Mouse (Mus musculus) heart, embryonic 15.5 days (tissue): ENCODE data around the gene Actn4. TPM values are rescaled to one million over a fixed set of nuclear protein-coding genes. Genes with fewer than 3 reads are reported as not detected.

Source experiments
- ATAC-seq: fragments of 200-750 bp; cut with Nextera tagmentation; replicated peaks from 2 replicates; pipeline ENCODE4 v1.8.0; 2017; ENCODE audit warnings: low read depth, moderate TSS enrichment; ENCODE audit not compliant: insufficient number of reproducible peaks, insufficient read depth, low FRiP score
- H3K27ac ChIP-seq: fragments of 300-500 bp; sonication (generic); 2 replicates; pipeline ENCODE4 v1.5.1; 2015; ENCODE audit warnings: mild to moderate bottlenecking, inconsistent platforms
- H3K27me3 ChIP-seq: fragments of 300-500 bp; sonication (generic); 2 replicates; pipeline ENCODE4 v1.6.1; 2015; ENCODE audit warnings: inconsistent platforms
- H3K36me3 ChIP-seq: fragments of 300-500 bp; sonication (generic); 2 replicates; pipeline ENCODE4 v1.6.1; 2015; ENCODE audit warnings: mild to moderate bottlenecking, inconsistent platforms
- H3K4me1 ChIP-seq: fragments of 300-500 bp; sonication (generic); replicated peaks from 2 replicates; pipeline ENCODE4 v1.6.1; 2015; ENCODE audit warnings: inconsistent platforms
- H3K4me2 ChIP-seq: fragments of 300-500 bp; sonication (generic); 2 replicates; pipeline ENCODE4 v1.6.1; 2015; ENCODE audit warnings: inconsistent platforms, mild to moderate bottlenecking, moderate library complexity
- H3K4me3 ChIP-seq: fragments of 300-500 bp; sonication (generic); 2 replicates; pipeline ENCODE4 v1.5.1; 2015; ENCODE audit warnings: mild to moderate bottlenecking, inconsistent platforms
- H3K9ac ChIP-seq: fragments of 300-500 bp; sonication (generic); 2 replicates; pipeline ENCODE4 v1.6.1; 2015; ENCODE audit warnings: mild to moderate bottlenecking, inconsistent platforms
- H3K9me3 ChIP-seq: fragments of 300-500 bp; sonication (generic); replicated peaks from 2 replicates; pipeline ENCODE4 v1.6.1; 2016; ENCODE audit warnings: inconsistent platforms
- WGBS: fragments of 180-500 bp; shearing (Covaris S2); methylation state at CpG from one replicate; pipeline ENCODE4 v1.1.7; 2015; ENCODE audit warnings: mixed read lengths; 5-methylcytosine and 5-hydroxymethylcytosine counted together
- polyA plus RNA-seq: library from polyadenylated mRNA; unstranded; fragments of >200 nt; fragmentation: Nextera tagmentation; extraction: Ambion mirVana; gene quantifications from 2 replicates; pipeline ENCODE4 v1.2.1, GENCODE M21; 2015

Gene Actn4
- polyA plus RNA-seq, 1 experiment from 2014 or later, result 236 TPM

DNA sequence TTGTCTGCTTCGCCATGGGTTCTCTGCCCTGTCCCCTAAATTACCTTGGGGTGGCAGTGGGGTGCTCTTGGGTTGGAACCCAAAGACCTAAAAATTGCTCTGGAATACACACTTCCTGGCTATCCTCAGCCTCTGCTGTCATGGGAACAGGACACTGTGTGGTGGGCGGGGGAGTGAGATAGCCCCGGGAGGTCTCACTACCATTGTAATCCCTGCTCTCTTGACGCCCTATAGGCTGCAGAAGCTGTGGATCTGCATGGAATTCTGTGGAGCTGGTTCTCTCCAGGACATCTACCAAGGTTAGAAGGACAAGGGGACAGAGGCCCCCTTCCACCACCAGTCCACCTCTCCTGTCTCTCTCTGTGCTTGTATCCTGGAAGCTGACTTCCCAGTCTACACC, 21.7 kb upstream of the Actn4 start:
- Histone ChIP-seq H3K27ac (no peak overlapping the region), H3K9ac (no peak overlapping the region), H3K9me3 (no peaks in the 10 kb centered on the region), H3K4me3 (no peak overlapping the region), H3K27me3 (no peaks in the 10 kb centered on the region), H3K4me1 (peaks cover 18% of the 10 kb centered on the region), H3K36me3 (peaks cover 7% of the 10 kb centered on the region), H3K4me2 (no peak overlapping the region)
- ATAC-seq, result no peak
- 59% methylated on average over 4 of the region's 4 CpGs for WGBS

GRCm38 (mm10) chr7:28983141-28983564, 21.0 kb upstream of the Actn4 start:
- peak overlapping the region; percentile 86; the same call in 1 of the 2 replicates for H3K27ac ChIP-seq
- H3K4me1 ChIP-seq, result peaks cover 18% of the 10 kb centered on the region
- H3K4me3 ChIP-seq, result peak overlapping the region; percentile 80
- H3K4me2 ChIP-seq, result peak overlapping the region; percentile 77
- peaks cover 14% of the 10 kb centered on the region for H3K36me3 ChIP-seq
- no peaks in the 10 kb centered on the region for H3K27me3 ChIP-seq
- 56% methylated on average over 11 of the region's 11 CpGs for WGBS
- no peak overlapping the region for H3K9ac ChIP-seq
- no peak for ATAC-seq
- no peaks in the 10 kb centered on the region for H3K9me3 ChIP-seq

DNA sequence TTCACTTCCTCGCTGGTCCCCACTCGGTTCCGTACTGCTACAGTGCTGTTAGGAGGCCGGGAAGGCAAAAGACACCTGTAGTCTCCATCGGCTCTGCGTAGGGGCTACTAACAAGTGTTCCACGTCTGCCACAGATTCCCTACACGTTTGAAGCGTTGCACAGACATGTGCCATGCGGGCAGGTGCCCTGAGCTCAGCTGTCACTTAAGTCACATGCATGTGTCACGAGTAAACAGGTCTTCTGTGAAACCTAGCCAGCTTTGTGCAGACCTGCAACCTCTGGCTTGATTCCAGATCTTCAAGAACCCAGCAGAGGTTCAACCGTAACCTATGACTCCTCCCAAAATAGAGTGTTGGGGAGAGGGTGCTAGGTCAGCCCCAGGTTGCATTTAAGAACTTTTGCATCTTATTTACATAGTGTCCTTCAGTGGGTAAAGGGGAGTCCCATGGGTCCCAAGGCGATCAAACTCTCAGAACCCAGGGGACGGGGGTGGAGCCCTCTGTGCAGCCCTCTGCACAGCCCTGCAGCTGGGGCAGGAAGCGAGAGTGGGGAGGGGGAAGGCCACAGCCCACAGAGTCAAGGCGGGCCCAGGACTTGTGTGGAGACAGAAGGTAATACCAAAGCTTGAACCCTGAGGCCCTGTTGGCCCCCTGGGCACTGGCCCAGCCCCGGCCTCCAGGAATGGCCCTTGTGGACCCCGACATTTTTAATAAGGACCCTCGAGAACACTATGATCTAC, 20.3 kb upstream of the Actn4 start:
- H3K27ac ChIP-seq, result peak overlapping the region; percentile 86
- no peaks in the 10 kb centered on the region for H3K27me3 ChIP-seq
- ATAC-seq, result peak; percentile 30
- H3K4me3 ChIP-seq, result peak overlapping the region; percentile 80
- H3K9ac ChIP-seq, result peak overlapping the region; percentile 68
- H3K4me1 ChIP-seq, result peaks cover 18% of the 10 kb centered on the region
- H3K36me3 ChIP-seq, result peaks cover 20% of the 10 kb centered on the region
- WGBS, result 12% methylated on average over 19 of the region's 19 CpGs
- H3K4me2 ChIP-seq, result peak overlapping the region; percentile 77
- H3K9me3 ChIP-seq, result no peaks in the 10 kb centered on the region

DNA sequence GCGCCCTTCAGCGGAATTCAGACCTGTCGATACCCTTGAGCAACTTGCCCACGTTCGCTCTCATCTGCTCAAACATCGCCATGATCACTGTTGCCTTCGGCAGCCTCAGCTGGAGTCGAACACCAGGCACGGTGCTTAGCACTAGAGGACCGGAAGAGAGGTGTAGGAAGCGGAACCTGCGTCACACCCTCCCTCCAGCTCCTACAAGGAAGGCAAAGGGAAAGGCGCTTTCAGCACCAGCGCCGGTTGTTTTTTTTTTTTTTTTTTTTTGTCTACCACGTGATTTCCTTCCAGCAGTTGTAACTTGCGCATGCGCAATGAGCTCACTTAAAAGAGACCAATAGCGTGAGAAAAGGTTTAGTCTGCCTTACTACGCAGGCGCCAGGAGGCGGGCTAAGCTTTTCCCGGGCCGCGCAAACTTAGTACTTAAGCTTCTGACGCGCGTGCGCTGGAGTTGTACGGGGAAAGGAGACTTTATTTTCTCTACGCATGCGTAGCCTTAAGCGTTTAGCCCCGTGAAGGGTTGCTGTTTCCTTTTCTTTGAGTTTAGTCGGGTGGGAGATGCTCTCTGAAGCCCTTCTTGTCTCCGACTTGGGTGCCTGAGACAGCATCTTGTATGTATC, 19.6 kb upstream of the Actn4 start, which contains the start of the genes Eif3k and Map4k1:
Gene Eif3k (minus strand): TSS at position 214 of the 623 bp plus-strand sequence.
Gene Map4k1 (plus strand): TSS at position 400 of the 623 bp plus-strand sequence.
- Histone ChIP-seq H3K27me3 (no peaks in the 10 kb centered on the region), H3K9me3 (no peaks in the 10 kb centered on the region), H3K9ac (peak within 1 kb of the TSS; percentile 73), H3K4me2 (peak within 1 kb of the TSS; percentile 85), H3K4me1 (peaks cover 18% of the 10 kb centered on the region), H3K27ac (peak within 1 kb of the TSS; percentile 86), H3K4me3 (peak within 1 kb of the TSS; percentile 80), H3K36me3 (peaks cover 27% of the 10 kb centered on the region)
- ATAC-seq, result peak; percentile 94
- WGBS, result under 1% methylated on average over 36 of the region's 36 CpGs

- H3K4me1 ChIP-seq, result peaks cover 17% of the 10 kb centered on the region
- H3K4me2 ChIP-seq, result no peak overlapping the region
- H3K9ac ChIP-seq, result no peak overlapping the region
- no peak for ATAC-seq
- no peak overlapping the region for H3K4me3 ChIP-seq
- no peaks in the 10 kb centered on the region for H3K27me3 ChIP-seq
- H3K36me3 ChIP-seq, result peaks cover 45% of the 10 kb centered on the region
- WGBS, result 75% methylated on average over 9 of the region's 9 CpGs
- no peak overlapping the region for H3K27ac ChIP-seq
- no peaks in the 10 kb centered on the region for H3K9me3 ChIP-seq
These were observed 15.4 kb upstream of the Actn4 start for GRCm38 (mm10) chr7:28977556-28977955.

- H3K27ac ChIP-seq, result peak overlapping the region; percentile 81; the same call in 1 of the 2 replicates
- H3K4me3 ChIP-seq, result no peak overlapping the region
- H3K36me3 ChIP-seq, result peaks cover 30% of the 10 kb centered on the region
- H3K27me3 ChIP-seq, result no peaks in the 10 kb centered on the region
- no peak overlapping the region for H3K4me2 ChIP-seq
- H3K9me3 ChIP-seq, result no peaks in the 10 kb centered on the region
- H3K9ac ChIP-seq, result no peak overlapping the region
- ATAC-seq, result no peak
- H3K4me1 ChIP-seq, result peaks cover 22% of the 10 kb centered on the region
- WGBS, result 83% methylated on average over 8 of the region's 8 CpGs
These were observed 10.9 kb upstream of the Actn4 start for GRCm38 (mm10) chr7:28973025-28973424.

GRCm38 (mm10) chr7:28972542-28972985, 10.4 kb upstream of the Actn4 start:
- H3K4me3 ChIP-seq, result no peak overlapping the region
- peak overlapping the region; percentile 81 for H3K27ac ChIP-seq
- H3K4me2 ChIP-seq, result no peak overlapping the region
- no peaks in the 10 kb centered on the region for H3K9me3 ChIP-seq
- H3K27me3 ChIP-seq, result no peaks in the 10 kb centered on the region
- H3K4me1 ChIP-seq, result peaks cover 22% of the 10 kb centered on the region
- H3K36me3 ChIP-seq, result peaks cover 26% of the 10 kb centered on the region
- no peak overlapping the region for H3K9ac ChIP-seq
- 69% methylated on average over 8 of the region's 8 CpGs for WGBS
- ATAC-seq, result no peak; the same call in 1 of the 2 replicates

GRCm38 (mm10) chr7:28971770-28972269, 9.7 kb upstream of the Actn4 start:
- Histone ChIP-seq H3K9me3 (no peaks in the 10 kb centered on the region), H3K27me3 (no peaks in the 10 kb centered on the region), H3K4me3 (no peak overlapping the region), H3K4me2 (no peak overlapping the region), H3K27ac (peak overlapping the region; percentile 81), H3K36me3 (peaks cover 19% of the 10 kb centered on the region), H3K4me1 (peaks cover 25% of the 10 kb centered on the region), H3K9ac (no peak overlapping the region)
- WGBS, result 23% methylated on average over 6 of the region's 6 CpGs
- ATAC-seq, result peak; percentile 64

GRCm38 (mm10) chr7:28971029-28971428, 8.9 kb upstream of the Actn4 start:
- no peak for ATAC-seq
- H3K4me3 ChIP-seq, result no peak overlapping the region
- no peak overlapping the region for H3K9ac ChIP-seq
- WGBS, result 82% methylated on average over 7 of the region's 7 CpGs
- H3K27ac ChIP-seq, result peak overlapping the region; percentile 81
- H3K36me3 ChIP-seq, result peaks cover 14% of the 10 kb centered on the region
- H3K4me2 ChIP-seq, result no peak overlapping the region
- H3K9me3 ChIP-seq, result no peaks in the 10 kb centered on the region
- no peaks in the 10 kb centered on the region for H3K27me3 ChIP-seq
- H3K4me1 ChIP-seq, result peaks cover 29% of the 10 kb centered on the region

GRCm38 (mm10) chr7:28969672-28970394, 7.7 kb upstream of the Actn4 start:
- H3K9ac ChIP-seq, result no peak overlapping the region
- H3K4me1 ChIP-seq, result peaks cover 29% of the 10 kb centered on the region
- peak overlapping the region; percentile 21; the same call in 1 of the 2 replicates for H3K27ac ChIP-seq
- H3K4me2 ChIP-seq, result no peak overlapping the region
- H3K4me3 ChIP-seq, result no peak overlapping the region
- H3K9me3 ChIP-seq, result no peaks in the 10 kb centered on the region
- ATAC-seq, result no peak
- H3K36me3 ChIP-seq, result peaks cover 14% of the 10 kb centered on the region
- no peaks in the 10 kb centered on the region for H3K27me3 ChIP-seq
- 51% methylated on average over 12 of the region's 12 CpGs for WGBS

- WGBS, result 100% methylated on average over 1 of the region's 1 CpGs
- H3K27ac ChIP-seq, result no peak overlapping the region
- no peaks in the 10 kb centered on the region for H3K9me3 ChIP-seq
- no peak for ATAC-seq
- H3K36me3 ChIP-seq, result peaks cover 11% of the 10 kb centered on the region
- H3K27me3 ChIP-seq, result no peaks in the 10 kb centered on the region
- no peak overlapping the region for H3K4me2 ChIP-seq
- peaks cover 29% of the 10 kb centered on the region for H3K4me1 ChIP-seq
- no peak overlapping the region for H3K9ac ChIP-seq
- H3K4me3 ChIP-seq, result no peak overlapping the region
These were observed 7.1 kb upstream of the Actn4 start for GRCm38 (mm10) chr7:28969271-28969670.
